Mouse (Mus musculus) cortical plate, adult 2 months (tissue): ENCODE data around the gene Lekr1. TPM values are rescaled to one million over a fixed set of nuclear protein-coding genes. Genes with fewer than 3 reads are reported as not detected.
"Not testable (repeated sequence)": the region's sequence is repeated elsewhere in the genome, so short reads cannot be mapped to it uniquely, and the experiment has no call there.

Experiments used
- H3K27ac ChIP-seq: fragments of 200-500 bp; 2 replicates; pipeline ENCODE4 v1.5.1; 2012; ENCODE audit warnings: low read length, control low read depth, inconsistent platforms; ENCODE audit not compliant: insufficient read depth
- H3K4me1 ChIP-seq: fragments of 200-500 bp; 2 replicates; pipeline ENCODE4 v1.6.1; 2011; ENCODE audit warnings: low read length; ENCODE audit not compliant: control insufficient read depth, insufficient read depth
- H3K4me3 ChIP-seq: fragments of 200-500 bp; 2 replicates; pipeline ENCODE4 v1.5.1; 2011; ENCODE audit warnings: mild to moderate bottlenecking, low read length, control low read depth; ENCODE audit not compliant: insufficient read depth
- CTCF ChIP-seq: fragments of 200-500 bp; IDR thresholded peaks from 2 replicates; pipeline ENCODE4 v1.5.1; 2011; ENCODE audit warnings: mild to moderate bottlenecking, control low read depth, low read length; ENCODE audit not compliant: insufficient read depth; ENCODE audit errors: extremely low read depth
- POLR2A ChIP-seq: fragments of 200-500 bp; IDR thresholded peaks from 2 replicates; pipeline ENCODE4 v1.6.1; 2011; ENCODE audit warnings: mild to moderate bottlenecking, low read length, control low read depth; ENCODE audit not compliant: insufficient read depth; ENCODE audit errors: extremely low read depth
- polyA plus RNA-seq: library from polyadenylated mRNA; depleted of rRNA; stranded (reverse); fragments of >200 nt; gene quantifications from 2 replicates; pipeline ENCODE4 v1.2.3, GENCODE M21; 2012

Lekr1 gene
- polyA plus RNA-seq, 1 experiment = 6.6 TPM

- TF ChIP-seq POLR2A = no peak
- no peak for TF ChIP-seq CTCF
- H3K27ac ChIP-seq = no peak overlapping the region
These were observed 71.8 kb downstream of the Lekr1 start for GRCm38 (mm10) chr3:65737816-65738215.

GRCm38 (mm10) chr3:65744936-65745335 is 78.9 kb downstream of the Lekr1 start:
- Histone ChIP-seq H3K4me1 (no peaks in the 10 kb centered on the region), H3K27ac (no peak overlapping the region), H3K4me3 (no peak overlapping the region)
- TF ChIP-seq POLR2A = no peak

More at GRCm38 (mm10) chr3:65737816-65738215, 71.8 kb downstream of the Lekr1 start:
- Histone ChIP-seq H3K4me1 (no peaks in the 10 kb centered on the region), H3K4me3 (no peak overlapping the region)

GRCm38 (mm10) chr3:65764511-65765508 is 98.8 kb downstream of the Lekr1 start:
- TF ChIP-seq CTCF (no peak), POLR2A (no peak)
- Histone ChIP-seq H3K4me3 (no peak overlapping the region), H3K27ac (no peak overlapping the region), H3K4me1 (no peaks in the 10 kb centered on the region; the same call in 1 of the 2 replicates)

GRCm38 (mm10) chr3:65766387-65766786 is 100.4 kb downstream of the Lekr1 start:
- Histone ChIP-seq H3K4me1 (no peaks in the 10 kb centered on the region; the same call in 1 of the 2 replicates), H3K4me3 (no peak overlapping the region), H3K27ac (no peak overlapping the region)
- TF ChIP-seq CTCF (no peak), POLR2A (no peak)

GRCm38 (mm10) chr3:65767202-65767862 is 101.3 kb downstream of the Lekr1 start:
- TF ChIP-seq POLR2A (no peak), CTCF (no peak)
- Histone ChIP-seq H3K27ac (no peak overlapping the region), H3K4me1 (no peaks in the 10 kb centered on the region; the same call in 1 of the 2 replicates), H3K4me3 (no peak overlapping the region)

GRCm38 (mm10) chr3:65769666-65770065 is 103.6 kb downstream of the Lekr1 start:
- H3K4me1 ChIP-seq, H3K4me3 ChIP-seq, H3K27ac ChIP-seq: not testable (repeated sequence)

GRCm38 (mm10) chr3:65773910-65774309 is 107.9 kb downstream of the Lekr1 start:
- no peak for TF ChIP-seq CTCF
- TF ChIP-seq POLR2A = no peak
- no peak overlapping the region for H3K27ac ChIP-seq
- H3K4me1 ChIP-seq = no peaks in the 10 kb centered on the region
- H3K4me3 ChIP-seq = no peak overlapping the region

GRCm38 (mm10) chr3:65775096-65775495 is 109.1 kb downstream of the Lekr1 start:
- Histone ChIP-seq H3K27ac (no peak overlapping the region), H3K4me3 (no peak overlapping the region), H3K4me1 (no peaks in the 10 kb centered on the region)
- no peak for TF ChIP-seq POLR2A
- no peak for TF ChIP-seq CTCF

- no peak overlapping the region for H3K4me3 ChIP-seq
- no peaks in the 10 kb centered on the region for H3K4me1 ChIP-seq
- no peak overlapping the region for H3K27ac ChIP-seq
- TF ChIP-seq CTCF (no peak), POLR2A (no peak)
These were observed 116.2 kb downstream of the Lekr1 start for GRCm38 (mm10) chr3:65782246-65782645.
